Mouse (Mus musculus) bone marrow, adult 2 months (tissue): ENCODE measurements around the gene Hcrtr2. TPM values are rescaled to one million over a fixed set of nuclear protein-coding genes. Genes with fewer than 3 reads are reported as not detected.

Experiments
- H3K27ac ChIP-seq: fragments of 200-500 bp; 2 replicates; pipeline ENCODE4 v1.5.1; 2012; ENCODE audit warnings: low read depth, mild to moderate bottlenecking, control low read depth, inconsistent platforms, low read length; ENCODE audit not compliant: control insufficient read depth, poor library complexity, insufficient read depth
- H3K4me1 ChIP-seq: fragments of 200-500 bp; 2 replicates; pipeline ENCODE4 v1.6.1; 2011; ENCODE audit warnings: low read length; ENCODE audit not compliant: control insufficient read depth, insufficient read depth
- H3K4me3 ChIP-seq: fragments of 200-500 bp; replicated peaks from 2 replicates; pipeline ENCODE3; 2011; ENCODE audit warnings: mild to moderate bottlenecking, low read depth, low read length, control low read depth; ENCODE audit not compliant: control insufficient read depth
- CTCF ChIP-seq: fragments of 200-500 bp; IDR thresholded peaks from 2 replicates; pipeline ENCODE4 v1.5.1; 2011; ENCODE audit warnings: low read length, control low read depth; ENCODE audit not compliant: control insufficient read depth, insufficient read depth
- POLR2A ChIP-seq: fragments of 200-500 bp; IDR thresholded peaks from 2 replicates; pipeline ENCODE4 v1.6.1; 2011; ENCODE audit warnings: low read depth, mild to moderate bottlenecking, control low read depth, low read length, borderline replicate concordance; ENCODE audit not compliant: control insufficient read depth
- WGBS: fragments of 180-500 bp; shearing (Covaris S2); methylation state at CpG from one replicate; pipeline ENCODE4 v1.1.7; 2018; 5-methylcytosine and 5-hydroxymethylcytosine counted together
- polyA plus RNA-seq: library from polyadenylated mRNA; stranded (reverse); fragments of >200 nt; gene quantifications from 2 replicates; pipeline ENCODE4 v1.2.4, GENCODE M21; 2011; ENCODE audit warnings: low replicate concordance; ENCODE audit not compliant: missing spikeins, insufficient read depth, insufficient read length

The Hcrtr2 gene
- polyA plus RNA-seq, 1 experiment: not detected

GRCm38 (mm10) chr9:76214678-76215077 lies 109.0 kb downstream of the Hcrtr2 start:
- no peak overlapping the region for H3K4me3 ChIP-seq
- WGBS: 65% methylated on average over 4 of the region's 4 CpGs
- no peak overlapping the region for H3K27ac ChIP-seq

GRCm38 (mm10) chr9:76213557-76213956 lies 110.1 kb downstream of the Hcrtr2 start, which contains the start of gene Gfral:
Gfral (minus strand) TSS chr9:76213657.
- no peak within 1 kb of the TSS for H3K27ac ChIP-seq
- H3K4me1 ChIP-seq: no peaks in the 10 kb centered on the region
- no peak within 1 kb of the TSS for H3K4me3 ChIP-seq
- TF ChIP-seq POLR2A (no peak), CTCF (no peak)
- WGBS: 85% methylated on average over 2 of the region's 2 CpGs

More at GRCm38 (mm10) chr9:76214678-76215077, 109.0 kb downstream of the Hcrtr2 start:
- no peaks in the 10 kb centered on the region for H3K4me1 ChIP-seq
- TF ChIP-seq CTCF: no peak
- TF ChIP-seq POLR2A: no peak

GRCm38 (mm10) chr9:76196917-76197316 lies 126.7 kb downstream of the Hcrtr2 start:
- Histone ChIP-seq H3K4me1 (no peaks in the 10 kb centered on the region), H3K27ac (no peak overlapping the region), H3K4me3 (no peak overlapping the region)
- 75% methylated on average over 4 of the region's 4 CpGs for WGBS
- TF ChIP-seq POLR2A (no peak), CTCF (no peak)

GRCm38 (mm10) chr9:76179221-76179620 lies 144.4 kb downstream of the Hcrtr2 start:
- TF ChIP-seq CTCF: no peak
- no peak for TF ChIP-seq POLR2A
- Histone ChIP-seq H3K4me1 (no peaks in the 10 kb centered on the region), H3K27ac (no peak overlapping the region), H3K4me3 (no peak overlapping the region)

Other genes starting within 250 kb of the Hcrtr2 start
- gene Gfral, start 110.2 kb downstream of the Hcrtr2 start, polyA plus RNA-seq: not detected in 2 replicates
- gene Fam83b, start 243.3 kb upstream of the Hcrtr2 start, polyA plus RNA-seq: not detected in 2 replicates